Mouse (Mus musculus): ENCODE data around the gene Gm10663. TPM values are rescaled to one million over a fixed set of nuclear protein-coding genes. Genes with fewer than 3 reads are reported as not detected.

The Gm10663 gene
- not detected in 2 replicates for polyA plus RNA-seq (2016; fragmentation: Nextera tagmentation; extraction: Ambion mirVana)

DNA sequence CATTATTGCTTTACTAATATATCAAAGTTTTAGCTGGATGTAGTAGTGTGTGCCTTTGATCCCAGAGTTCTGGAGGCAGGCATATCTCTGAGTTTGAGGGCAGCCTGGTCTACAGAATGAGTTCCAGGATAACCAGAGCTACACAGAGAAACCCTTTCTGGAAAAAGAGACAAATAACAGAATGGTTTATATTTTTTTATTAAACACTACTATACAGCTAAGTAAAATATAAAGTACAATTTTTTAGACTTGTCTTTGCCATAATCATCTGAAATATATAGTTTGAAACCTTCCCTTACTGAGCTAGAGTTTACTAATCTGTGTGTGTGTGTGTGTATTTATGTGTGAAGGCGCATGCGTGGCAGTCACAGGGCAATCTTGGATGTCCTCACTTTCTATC, at the start of gene Gm10663:
TSS of gene Gm10663 (plus strand) at position 301 of the 400 bp plus-strand sequence.
- ATAC-seq (ENCODE audit: low FRiP score, low read depth), result no peak
- no peak within 1 kb of the TSS for H3K4me2 ChIP-seq (replicated peaks)
- no peak within 1 kb of the TSS for H3K27ac ChIP-seq (replicated peaks)
- H3K4me3 ChIP-seq, result no peak within 1 kb of the TSS
- H3K9ac ChIP-seq (replicated peaks), result no peak within 1 kb of the TSS
- 95% methylated on average over 2 of the region's 2 CpGs for WGBS
- H3K9me3 ChIP-seq, result no peaks in the 10 kb centered on the region
- H3K4me1 ChIP-seq, result no peaks in the 10 kb centered on the region
- no peaks in the 10 kb centered on the region for H3K36me3 ChIP-seq
- peaks cover 4% of the 10 kb centered on the region; the same call in 1 of the 2 replicates for H3K27me3 ChIP-seq

DNA sequence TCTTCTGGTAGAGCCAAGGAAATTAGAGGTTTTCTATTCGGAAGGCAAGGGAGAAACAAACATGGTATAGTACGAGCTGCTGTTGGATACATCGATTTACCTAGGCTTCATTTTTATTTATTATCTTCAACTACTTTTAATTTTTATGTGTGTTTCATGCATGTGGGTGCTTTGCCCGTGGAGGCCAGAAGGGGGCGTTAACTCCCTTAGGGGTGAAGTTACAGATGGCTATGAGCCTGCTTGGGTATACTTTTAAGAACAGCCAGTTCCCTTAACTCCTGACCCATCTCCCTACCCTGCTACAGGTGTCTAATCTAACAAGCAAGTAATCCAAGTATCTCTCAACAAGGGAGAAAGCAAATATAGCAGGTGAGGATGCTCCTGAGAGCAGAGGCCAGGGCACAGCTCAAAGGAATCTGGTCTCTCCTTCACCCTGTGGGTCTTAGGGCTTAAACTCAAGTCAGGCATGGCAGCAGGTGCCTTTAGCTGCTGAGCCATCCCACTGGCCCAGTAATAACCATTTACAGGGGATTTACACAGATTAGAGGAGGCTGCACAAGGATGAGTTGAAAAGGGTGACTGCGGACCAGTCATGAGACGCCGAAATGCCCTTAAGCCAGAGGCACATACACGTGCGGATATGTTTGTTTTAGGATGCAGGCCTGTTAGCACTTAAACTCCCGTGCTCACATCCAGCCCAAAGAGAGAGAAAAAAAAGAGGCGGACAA, 45.7 kb upstream of the Gm10663 start:
- Histone ChIP-seq H3K9ac (replicated peaks) (no peak overlapping the region), H3K4me1 (peaks cover under 1% of the 10 kb centered on the region; the same call in 1 of the 2 replicates), H3K27me3 (no peaks in the 10 kb centered on the region), H3K4me2 (replicated peaks) (no peak overlapping the region), H3K27ac (replicated peaks) (no peak overlapping the region), H3K36me3 (no peaks in the 10 kb centered on the region), H3K9me3 (no peaks in the 10 kb centered on the region), H3K4me3 (no peak overlapping the region)
- WGBS, result 67% methylated on average over 12 of the region's 12 CpGs
- ATAC-seq (ENCODE audit: low FRiP score, low read depth), result no peak

DNA sequence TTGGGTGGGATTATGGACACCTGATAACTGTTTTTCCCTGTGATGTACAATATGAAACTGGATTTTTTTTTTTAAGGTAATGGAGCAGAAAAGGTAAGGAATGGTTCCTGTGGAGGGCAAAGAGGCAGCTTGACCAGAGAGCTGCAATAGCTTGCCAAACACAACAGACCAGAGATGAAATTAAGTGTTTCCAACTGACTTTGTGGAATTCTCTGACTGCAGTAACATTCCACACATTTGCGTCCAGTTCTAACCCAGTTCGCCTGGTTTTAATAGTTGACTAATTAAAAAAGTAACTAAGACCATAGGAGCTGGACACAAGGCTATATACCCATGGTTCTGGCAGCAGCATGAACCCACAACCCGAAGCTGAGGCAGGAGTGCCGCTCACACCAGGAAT, 45.1 kb upstream of the Gm10663 start:
- Histone ChIP-seq H3K9ac (replicated peaks) (no peak overlapping the region), H3K27me3 (no peaks in the 10 kb centered on the region), H3K9me3 (no peaks in the 10 kb centered on the region), H3K4me3 (no peak overlapping the region), H3K27ac (replicated peaks) (no peak overlapping the region), H3K4me1 (peaks cover 7% of the 10 kb centered on the region), H3K4me2 (replicated peaks) (no peak overlapping the region), H3K36me3 (no peaks in the 10 kb centered on the region)
- ATAC-seq (ENCODE audit: low FRiP score, low read depth), result no peak
- 85% methylated on average over 4 of the region's 4 CpGs for WGBS

DNA sequence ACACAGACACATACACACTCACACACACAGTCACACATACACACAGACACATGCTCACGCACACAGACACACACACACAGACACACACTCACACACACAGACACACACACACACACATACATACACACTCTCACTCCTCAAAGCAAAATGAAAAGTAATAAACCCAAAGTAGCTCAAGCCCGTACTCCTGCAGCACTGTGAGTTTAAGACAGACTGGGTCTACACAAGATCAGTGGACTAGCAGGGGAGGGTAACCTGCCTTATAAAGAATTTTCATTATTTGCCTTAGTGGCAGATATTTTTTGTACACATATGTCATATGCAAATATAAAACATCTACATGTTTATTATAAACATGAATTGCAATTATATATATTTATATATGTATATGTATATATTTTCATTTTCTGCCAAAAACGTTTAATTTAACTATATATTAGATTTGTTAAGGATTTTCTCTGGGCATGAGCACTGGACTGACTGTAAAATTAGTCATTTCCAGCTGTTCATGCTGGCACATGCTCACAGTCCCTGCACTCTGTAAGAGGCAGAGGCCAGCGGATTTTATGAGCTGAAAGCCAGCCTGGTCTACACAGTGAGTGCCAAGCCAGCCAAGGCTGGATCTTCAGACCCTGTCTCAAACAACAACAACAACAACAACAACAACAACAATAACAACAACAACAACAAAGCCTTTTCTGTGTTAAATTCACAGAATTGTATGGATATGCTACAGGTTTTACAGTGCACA, 43.9 kb upstream of the Gm10663 start:
- WGBS, result 81% methylated on average over 4 of the region's 4 CpGs
- Histone ChIP-seq H3K9me3 (no peaks in the 10 kb centered on the region), H3K36me3 (no peaks in the 10 kb centered on the region), H3K4me3 (no peak overlapping the region), H3K4me2 (replicated peaks) (no peak overlapping the region), H3K27ac (replicated peaks) (no peak overlapping the region), H3K4me1 (peaks cover 15% of the 10 kb centered on the region), H3K27me3 (peaks cover 6% of the 10 kb centered on the region), H3K9ac (replicated peaks) (no peak overlapping the region)
- peak; percentile 21; the same call in 1 of the 2 replicates for ATAC-seq (ENCODE audit: low FRiP score, low read depth)

GRCm38 (mm10) chr8:65032107-65032506, 42.7 kb upstream of the Gm10663 start:
- WGBS, result 89% methylated on average over 1 of the region's 1 CpGs
- no peak overlapping the region for H3K27ac ChIP-seq (replicated peaks)
- no peak for ATAC-seq (ENCODE audit: low FRiP score, low read depth)
- H3K9ac ChIP-seq (replicated peaks), result no peak overlapping the region
- no peaks in the 10 kb centered on the region for H3K36me3 ChIP-seq
- H3K4me1 ChIP-seq, result peaks cover 18% of the 10 kb centered on the region
- peaks cover 6% of the 10 kb centered on the region for H3K27me3 ChIP-seq
- no peak overlapping the region for H3K4me3 ChIP-seq
- no peak overlapping the region for H3K4me2 ChIP-seq (replicated peaks)
- no peaks in the 10 kb centered on the region for H3K9me3 ChIP-seq

- Histone ChIP-seq H3K27ac (replicated peaks) (no peak overlapping the region), H3K4me1 (peaks cover 20% of the 10 kb centered on the region), H3K9me3 (no peaks in the 10 kb centered on the region), H3K9ac (replicated peaks) (no peak overlapping the region), H3K4me3 (no peak overlapping the region), H3K36me3 (no peaks in the 10 kb centered on the region), H3K27me3 (peaks cover 6% of the 10 kb centered on the region), H3K4me2 (replicated peaks) (no peak overlapping the region)
- ATAC-seq (ENCODE audit: low FRiP score, low read depth), result no peak
- 87% methylated on average over 13 of the region's 13 CpGs for WGBS
Observed at GRCm38 (mm10) chr8:65033056-65033455, 41.8 kb upstream of the Gm10663 start.

DNA sequence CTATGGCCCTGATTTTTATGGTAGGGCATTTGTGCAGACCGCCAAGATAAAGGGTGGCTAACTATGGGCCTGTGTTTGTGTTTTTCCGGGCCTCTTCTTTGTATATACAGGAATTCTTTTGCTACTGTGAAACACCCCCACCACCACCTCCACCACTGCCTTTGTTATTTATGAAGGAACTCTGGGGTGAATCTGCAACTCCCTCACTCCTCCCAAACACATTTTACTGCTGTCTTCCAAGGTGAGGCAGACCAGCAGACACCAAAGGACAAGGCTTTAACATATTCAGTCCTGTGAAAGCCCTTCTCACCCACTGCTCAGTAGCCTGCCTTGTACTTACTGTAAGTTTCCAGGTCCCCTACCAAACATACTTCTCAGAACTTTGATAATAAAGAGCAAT, 40.7 kb upstream of the Gm10663 start:
- Histone ChIP-seq H3K4me3 (no peak overlapping the region), H3K9ac (replicated peaks) (no peak overlapping the region), H3K27ac (replicated peaks) (no peak overlapping the region), H3K9me3 (no peaks in the 10 kb centered on the region), H3K4me2 (replicated peaks) (no peak overlapping the region), H3K27me3 (peaks cover 6% of the 10 kb centered on the region), H3K36me3 (no peaks in the 10 kb centered on the region), H3K4me1 (peaks cover 20% of the 10 kb centered on the region)
- no peak for ATAC-seq (ENCODE audit: low FRiP score, low read depth)
- 51% methylated on average over 2 of the region's 2 CpGs for WGBS

DNA sequence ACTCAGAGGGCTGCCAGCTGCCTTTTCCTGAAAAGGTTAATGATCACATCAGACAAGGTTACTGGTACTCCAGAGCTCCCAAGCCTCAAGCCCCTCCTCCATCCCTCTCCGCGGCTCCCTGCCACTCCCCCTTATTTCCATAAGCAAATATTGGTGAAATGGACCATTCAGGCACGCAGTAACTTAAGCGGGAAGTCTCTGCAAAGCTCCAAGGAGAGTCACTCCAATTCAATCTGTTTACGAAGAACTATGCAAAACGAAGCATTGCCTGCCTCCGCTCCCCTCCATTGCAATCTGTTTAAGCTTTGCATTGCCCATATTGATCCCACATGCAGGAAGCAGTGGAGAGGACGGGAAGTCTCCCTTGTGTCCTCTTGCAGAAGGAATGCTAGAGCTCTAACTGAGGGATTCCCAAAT, 37.7 kb upstream of the Gm10663 start, which contains the start of gene Apela:
TSS of gene Apela (minus strand) at position 220 of the 417 bp plus-strand sequence.
- H3K9me3 ChIP-seq, result no peaks in the 10 kb centered on the region
- peak; percentile 90 for ATAC-seq (ENCODE audit: low FRiP score, low read depth)
- no peak within 1 kb of the TSS; the same call in 1 of the 2 replicates for H3K9ac ChIP-seq (replicated peaks)
- no peak within 1 kb of the TSS for H3K27ac ChIP-seq (replicated peaks)
- H3K4me2 ChIP-seq (replicated peaks), result peak within 1 kb of the TSS; percentile 55
- peaks cover 6% of the 10 kb centered on the region for H3K27me3 ChIP-seq
- peak within 1 kb of the TSS; percentile 34 for H3K4me3 ChIP-seq
- no peaks in the 10 kb centered on the region for H3K36me3 ChIP-seq
- WGBS, result under 1% methylated on average over 8 of the region's 8 CpGs
- peaks cover 20% of the 10 kb centered on the region for H3K4me1 ChIP-seq

GRCm38 (mm10) chr8:65046565-65046964, 28.3 kb upstream of the Gm10663 start:
- Histone ChIP-seq H3K36me3 (no peaks in the 10 kb centered on the region), H3K27me3 (no peaks in the 10 kb centered on the region), H3K4me2 (replicated peaks) (no peak overlapping the region), H3K9me3 (no peaks in the 10 kb centered on the region), H3K9ac (replicated peaks) (no peak overlapping the region), H3K27ac (replicated peaks) (no peak overlapping the region), H3K4me3 (no peak overlapping the region), H3K4me1 (no peaks in the 10 kb centered on the region)
- WGBS, result 30% methylated on average over 5 of the region's 5 CpGs
- ATAC-seq (ENCODE audit: low FRiP score, low read depth), result no peak

DNA sequence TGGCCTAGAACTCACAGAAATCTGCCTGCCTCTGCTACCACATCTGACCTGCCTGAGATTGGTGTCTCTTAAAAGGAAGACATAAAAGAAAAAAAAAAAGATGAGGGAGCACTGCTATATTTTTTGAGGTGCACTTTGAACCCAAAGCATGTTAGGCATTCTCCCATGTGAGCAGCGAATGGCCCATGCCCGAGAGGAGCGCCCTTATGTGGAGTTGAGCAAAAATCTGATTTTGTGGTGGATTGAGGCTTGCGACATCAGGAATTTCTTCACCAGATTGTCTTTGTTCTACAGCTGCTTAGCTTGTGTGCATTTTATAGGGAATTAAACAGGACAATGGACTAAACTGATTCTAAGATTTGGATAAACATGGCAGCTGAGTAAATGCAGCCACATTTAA, 27.6 kb upstream of the Gm10663 start:
- H3K27me3 ChIP-seq, result no peaks in the 10 kb centered on the region
- no peak for ATAC-seq (ENCODE audit: low FRiP score, low read depth)
- H3K36me3 ChIP-seq, result no peaks in the 10 kb centered on the region
- no peak overlapping the region for H3K4me3 ChIP-seq
- no peak overlapping the region for H3K27ac ChIP-seq (replicated peaks)
- H3K4me1 ChIP-seq, result no peaks in the 10 kb centered on the region
- no peak overlapping the region for H3K4me2 ChIP-seq (replicated peaks)
- no peak overlapping the region for H3K9ac ChIP-seq (replicated peaks)
- H3K9me3 ChIP-seq, result no peaks in the 10 kb centered on the region
- 91% methylated on average over 4 of the region's 4 CpGs for WGBS

DNA sequence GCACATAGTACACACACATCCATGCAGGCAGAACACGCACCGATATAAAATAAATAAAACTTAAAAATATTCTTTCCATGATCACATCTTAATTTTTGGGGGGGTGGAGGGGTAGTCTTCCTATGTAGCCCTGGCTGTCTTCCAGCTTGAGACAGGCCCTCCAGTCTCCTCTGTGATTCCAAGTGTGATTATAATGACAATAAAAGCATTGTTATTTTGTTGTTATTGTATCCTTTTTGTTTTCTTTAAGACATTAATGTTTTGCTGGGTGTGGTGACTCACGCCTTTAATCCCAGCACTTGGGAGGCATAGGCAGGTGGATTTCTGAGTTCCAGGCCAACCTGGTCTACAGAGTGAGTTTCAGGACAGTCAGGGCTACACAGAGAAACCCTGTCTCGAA, 27.0 kb upstream of the Gm10663 start:
- ATAC-seq (ENCODE audit: low FRiP score, low read depth), result no peak
- WGBS, result 86% methylated on average over 4 of the region's 4 CpGs

GRCm38 (mm10) chr8:65053554-65053953, 21.3 kb upstream of the Gm10663 start:
- H3K4me1 ChIP-seq, result no peaks in the 10 kb centered on the region
- no peak overlapping the region for H3K9ac ChIP-seq (replicated peaks)
- H3K27me3 ChIP-seq, result no peaks in the 10 kb centered on the region
- H3K36me3 ChIP-seq, result no peaks in the 10 kb centered on the region
- no peak for ATAC-seq (ENCODE audit: low FRiP score, low read depth)
- WGBS, result 90% methylated on average over 3 of the region's 3 CpGs
- no peak overlapping the region for H3K4me2 ChIP-seq (replicated peaks)
- no peak overlapping the region for H3K4me3 ChIP-seq
- H3K27ac ChIP-seq (replicated peaks), result no peak overlapping the region
- no peaks in the 10 kb centered on the region for H3K9me3 ChIP-seq

More for the DNA sequence above, 27.0 kb upstream of the Gm10663 start:
- Histone ChIP-seq H3K4me2 (replicated peaks) (no peak overlapping the region), H3K27me3 (no peaks in the 10 kb centered on the region), H3K9ac (replicated peaks) (no peak overlapping the region), H3K9me3 (no peaks in the 10 kb centered on the region), H3K4me3 (no peak overlapping the region), H3K4me1 (no peaks in the 10 kb centered on the region), H3K36me3 (no peaks in the 10 kb centered on the region), H3K27ac (replicated peaks) (no peak overlapping the region)

All from midbrain, embryonic 12.5 days (tissue).